Mouse (Mus musculus): Measurements from ENCODE around the gene Lamc1. TPM values are rescaled to one million over a fixed set of nuclear protein-coding genes. Genes with fewer than 3 reads are reported as not detected.

Lamc1 gene
- 5.4 and 7.6 TPM in 2 replicates for polyA plus RNA-seq (2012)

GRCm38 (mm10) chr1:153332444-153333295 lies at the start of gene Lamc1:
TSS of gene Lamc1 (minus strand) at chr1:153332786.
- no peak for TF ChIP-seq GATA1 (IDR thresholded peaks at IDR 0.05; ENCODE audit: low read length)

GRCm38 (mm10) chr1:153380746-153381282 lies 48.2 kb upstream of the Lamc1 start:
- no peak for TF ChIP-seq GATA1 (IDR thresholded peaks at IDR 0.05; ENCODE audit: low read length)

- no peak for TF ChIP-seq GATA1 (IDR thresholded peaks at IDR 0.05; ENCODE audit: low read length)
Measured at GRCm38 (mm10) chr1:153379832-153380231, 47.2 kb upstream of the Lamc1 start.

GRCm38 (mm10) chr1:153378587-153378986 lies 46.0 kb upstream of the Lamc1 start:
- no peak for TF ChIP-seq GATA1 (IDR thresholded peaks at IDR 0.05; ENCODE audit: low read length)

GRCm38 (mm10) chr1:153376446-153376845 lies 43.9 kb upstream of the Lamc1 start:
- TF ChIP-seq GATA1 (IDR thresholded peaks at IDR 0.05; ENCODE audit: low read length): no peak

GRCm38 (mm10) chr1:153374136-153374535 lies 41.5 kb upstream of the Lamc1 start:
- no peak for TF ChIP-seq GATA1 (IDR thresholded peaks at IDR 0.05; ENCODE audit: low read length)

- TF ChIP-seq GATA1 (IDR thresholded peaks at IDR 0.05; ENCODE audit: low read length): no peak
Measured at GRCm38 (mm10) chr1:153371846-153372245, 39.3 kb upstream of the Lamc1 start.

- no peak for TF ChIP-seq GATA1 (IDR thresholded peaks at IDR 0.05; ENCODE audit: low read length)
Measured at GRCm38 (mm10) chr1:153369011-153369410, 36.4 kb upstream of the Lamc1 start.

GRCm38 (mm10) chr1:153367048-153367447 lies 34.5 kb upstream of the Lamc1 start:
- no peak for TF ChIP-seq GATA1 (IDR thresholded peaks at IDR 0.05; ENCODE audit: low read length)

- no peak for TF ChIP-seq GATA1 (IDR thresholded peaks at IDR 0.05; ENCODE audit: low read length)
Measured at GRCm38 (mm10) chr1:153361926-153362325, 29.3 kb upstream of the Lamc1 start.

- TF ChIP-seq GATA1 (IDR thresholded peaks at IDR 0.05; ENCODE audit: low read length): no peak
Measured at GRCm38 (mm10) chr1:153360556-153360955, 28.0 kb upstream of the Lamc1 start.

GRCm38 (mm10) chr1:153357218-153357617 lies 24.6 kb upstream of the Lamc1 start:
- no peak for TF ChIP-seq GATA1 (IDR thresholded peaks at IDR 0.05; ENCODE audit: low read length)

GRCm38 (mm10) chr1:153354466-153354865 lies 21.9 kb upstream of the Lamc1 start:
- TF ChIP-seq GATA1 (IDR thresholded peaks at IDR 0.05; ENCODE audit: low read length): no peak

- no peak for TF ChIP-seq GATA1 (IDR thresholded peaks at IDR 0.05; ENCODE audit: low read length)
Measured at GRCm38 (mm10) chr1:153353736-153354430, 21.3 kb upstream of the Lamc1 start.

- TF ChIP-seq GATA1 (IDR thresholded peaks at IDR 0.05; ENCODE audit: low read length): no peak
Measured at GRCm38 (mm10) chr1:153351034-153351433, 18.4 kb upstream of the Lamc1 start.

- no peak for TF ChIP-seq GATA1 (IDR thresholded peaks at IDR 0.05; ENCODE audit: low read length)
Measured at GRCm38 (mm10) chr1:153347726-153348125, 15.1 kb upstream of the Lamc1 start.
